Mouse (Mus musculus) liver, embryonic 14.5 days (tissue): ENCODE results near the gene Ube2q2.

Experiments
- CTCF ChIP-seq: IDR thresholded peaks from 2 replicates; pipeline ENCODE4 v1.5.1; 2016; ENCODE audit warnings: antibody characterized with exemption, low read depth, control low read depth
- EP300 ChIP-seq: IDR thresholded peaks from 2 replicates; pipeline ENCODE4 v1.6.1; 2016; ENCODE audit warnings: antibody characterized with exemption, low read depth

DNA sequence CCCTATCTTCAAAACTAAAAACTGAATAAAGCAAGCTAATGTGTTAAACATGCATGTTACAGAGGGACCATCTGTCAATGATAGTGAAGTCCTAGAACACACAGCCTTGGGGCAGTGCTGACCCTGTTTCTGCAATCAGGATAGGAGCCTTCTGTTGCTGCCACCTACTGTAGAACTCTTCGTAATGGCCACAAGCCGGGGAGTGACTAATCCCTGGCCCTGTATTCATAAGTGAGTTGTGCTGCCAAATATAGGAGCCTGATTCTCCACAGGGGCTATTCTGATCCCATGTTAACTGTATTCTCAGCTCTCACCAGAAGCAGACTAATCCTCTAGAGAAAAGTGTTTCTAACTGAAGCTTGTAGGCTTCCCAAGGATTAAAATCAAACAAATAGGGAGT lies 50.7 kb downstream of the Ube2q2 start:
- no peak for TF ChIP-seq CTCF
- no peak for TF ChIP-seq EP300
